Mouse (Mus musculus): ENCODE data around the gene Frem1. TPM values are rescaled to one million over a fixed set of nuclear protein-coding genes. Genes with fewer than 3 reads are reported as not detected.

Gene Frem1
- polyA plus RNA-seq, 1 experiment from 2014 or later = 14.3 TPM

DNA sequence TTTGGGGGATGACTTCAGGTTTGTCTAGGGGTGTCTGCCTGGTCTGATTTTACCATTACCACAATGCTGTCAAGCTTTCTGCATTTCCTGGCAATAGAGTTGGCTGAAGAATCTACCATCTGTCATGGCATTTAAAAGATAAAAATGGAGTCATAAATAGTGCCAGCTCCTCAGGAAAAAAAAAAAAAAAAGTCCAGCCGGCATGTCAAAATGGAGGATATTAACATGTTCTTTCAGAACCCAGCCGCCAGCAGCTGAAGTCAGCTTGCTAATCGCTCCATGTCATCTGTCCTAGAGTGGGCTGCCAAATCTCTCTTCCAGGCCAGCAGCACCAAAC lies 105.9 kb downstream of the Frem1 start:
- Histone ChIP-seq H3K9me3 (ENCODE audit: low read length) (no peaks in the 10 kb centered on the region), H3K27me3 (replicated peaks; ENCODE audit: insufficient read depth, low read length) (no peaks in the 10 kb centered on the region), H3K27ac (ENCODE audit: low read length) (no peak overlapping the region), H3K4me3 (ENCODE audit: low read depth, low read length) (no peak overlapping the region), H3K4me2 (replicated peaks; ENCODE audit: low read depth, low read length) (no peak overlapping the region), H3K9ac (replicated peaks; ENCODE audit: low read depth) (no peak overlapping the region), H3K36me3 (ENCODE audit: insufficient read depth, low read length) (no peaks in the 10 kb centered on the region), H3K4me1 (ENCODE audit: insufficient read depth, low read depth, low read length) (no peaks in the 10 kb centered on the region)
- WGBS = 78% methylated on average over 3 of the region's 3 CpGs
- TF ChIP-seq EP300 (IDR thresholded peaks at IDR 0.05) (no peak), CTCF (IDR thresholded peaks at IDR 0.05) (no peak)
- ATAC-seq (no peak), DNase-seq (ENCODE audit: low spot score) (peak; percentile 26)

DNA sequence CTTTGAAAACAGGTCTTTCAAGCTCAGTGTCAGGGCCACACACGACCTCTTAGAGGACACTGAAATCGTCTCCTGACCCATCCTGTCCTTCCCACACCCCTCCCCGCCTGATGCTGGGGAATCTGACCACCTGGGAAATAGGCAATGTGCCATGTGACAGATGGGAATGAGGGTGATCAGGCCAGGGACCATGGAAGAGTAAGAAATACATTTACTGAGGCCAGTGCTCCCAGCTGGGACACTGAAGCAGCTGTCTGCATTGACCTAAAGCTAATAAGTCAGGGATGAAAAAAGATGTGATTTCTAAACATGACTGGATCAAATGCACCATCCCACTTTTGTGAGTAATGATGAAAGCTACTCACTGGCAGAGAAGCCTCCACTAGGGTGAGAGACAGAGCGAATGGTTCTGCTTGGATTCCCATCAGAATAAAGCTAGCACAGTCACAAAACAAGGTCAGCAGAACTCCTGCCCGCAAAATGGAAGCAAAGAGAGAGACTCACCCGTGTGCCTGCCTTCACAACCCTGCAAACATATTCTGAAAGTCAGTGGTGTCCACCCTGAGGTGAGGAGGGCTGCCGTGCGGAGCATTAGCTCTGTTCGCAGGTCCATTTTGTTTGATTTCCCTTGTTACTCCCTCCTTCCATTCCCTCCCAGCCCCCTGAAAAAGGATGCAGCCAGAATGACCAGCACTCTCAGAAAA lies 106.4 kb downstream of the Frem1 start:
- Histone ChIP-seq H3K36me3 (ENCODE audit: insufficient read depth, low read length) (no peaks in the 10 kb centered on the region), H3K9ac (replicated peaks; ENCODE audit: low read depth) (no peak overlapping the region), H3K4me3 (ENCODE audit: low read depth, low read length) (no peak overlapping the region), H3K27me3 (replicated peaks; ENCODE audit: insufficient read depth, low read length) (no peaks in the 10 kb centered on the region), H3K4me1 (ENCODE audit: insufficient read depth, low read depth, low read length) (no peaks in the 10 kb centered on the region), H3K4me2 (replicated peaks; ENCODE audit: low read depth, low read length) (no peak overlapping the region), H3K27ac (ENCODE audit: low read length) (no peak overlapping the region), H3K9me3 (ENCODE audit: low read length) (no peaks in the 10 kb centered on the region)
- no peak for TF ChIP-seq CTCF (IDR thresholded peaks at IDR 0.05)
- TF ChIP-seq EP300 (IDR thresholded peaks at IDR 0.05) = no peak
- no peak for DNase-seq (ENCODE audit: low spot score)
- 69% methylated on average over 9 of the region's 9 CpGs for WGBS
- ATAC-seq = no peak

DNA sequence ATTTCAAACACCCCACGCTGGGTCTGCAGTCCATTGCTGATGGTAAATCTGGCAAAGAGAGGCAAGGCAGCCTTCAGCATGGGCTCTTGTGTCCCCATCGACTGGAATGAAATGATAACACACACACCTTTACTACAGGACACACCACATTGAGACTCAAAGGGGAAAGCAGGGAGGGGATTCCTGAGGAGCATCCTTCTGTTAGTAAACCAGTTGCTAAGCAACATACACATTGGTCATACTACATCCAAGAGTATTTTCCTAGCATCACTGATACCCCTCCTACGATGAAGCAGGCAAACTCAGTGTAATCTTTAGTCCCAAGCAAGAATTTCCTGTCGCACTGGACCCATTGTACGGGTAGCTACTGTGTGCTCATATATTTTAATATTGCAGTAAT lies 111.5 kb downstream of the Frem1 start:
- ATAC-seq = no peak
- H3K9me3 ChIP-seq (ENCODE audit: low read length) = no peaks in the 10 kb centered on the region
- no peak overlapping the region for H3K27ac ChIP-seq (ENCODE audit: low read length)
- no peak for DNase-seq (ENCODE audit: low spot score)
- no peak overlapping the region for H3K9ac ChIP-seq (replicated peaks; ENCODE audit: low read depth)
- H3K4me3 ChIP-seq (ENCODE audit: low read depth, low read length) = no peak overlapping the region
- H3K4me1 ChIP-seq (ENCODE audit: insufficient read depth, low read depth, low read length) = no peaks in the 10 kb centered on the region
- H3K4me2 ChIP-seq (replicated peaks; ENCODE audit: low read depth, low read length) = no peak overlapping the region
- TF ChIP-seq CTCF (IDR thresholded peaks at IDR 0.05) = no peak
- TF ChIP-seq EP300 (IDR thresholded peaks at IDR 0.05) = no peak
- H3K36me3 ChIP-seq (ENCODE audit: insufficient read depth, low read length) = no peaks in the 10 kb centered on the region
- 80% methylated on average over 5 of the region's 5 CpGs for WGBS
- H3K27me3 ChIP-seq (replicated peaks; ENCODE audit: insufficient read depth, low read length) = no peaks in the 10 kb centered on the region

DNA sequence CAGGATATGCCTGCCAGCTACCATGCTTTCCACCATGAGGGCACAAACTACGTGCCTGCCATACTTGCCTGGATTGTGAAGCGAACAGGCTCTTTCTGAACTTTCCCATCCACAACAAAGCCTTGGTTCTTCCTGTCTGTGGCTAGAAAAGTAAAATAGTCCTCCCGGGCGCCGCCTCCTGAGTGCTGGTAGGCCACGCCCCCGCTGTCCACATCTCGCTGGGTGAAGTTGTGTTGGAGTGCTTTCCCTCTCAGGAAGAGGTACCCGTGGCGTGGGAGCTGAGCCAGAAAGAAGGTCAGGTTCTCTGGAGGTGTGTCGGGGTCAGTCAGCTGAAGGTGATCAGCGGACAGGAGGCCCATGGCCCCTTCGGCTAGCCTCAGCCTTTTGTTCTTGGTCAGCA lies 111.9 kb downstream of the Frem1 start:
- Histone ChIP-seq H3K9ac (replicated peaks; ENCODE audit: low read depth) (no peak overlapping the region), H3K36me3 (ENCODE audit: insufficient read depth, low read length) (no peaks in the 10 kb centered on the region), H3K27ac (ENCODE audit: low read length) (no peak overlapping the region), H3K4me3 (ENCODE audit: low read depth, low read length) (no peak overlapping the region), H3K4me1 (ENCODE audit: insufficient read depth, low read depth, low read length) (no peaks in the 10 kb centered on the region), H3K27me3 (replicated peaks; ENCODE audit: insufficient read depth, low read length) (no peaks in the 10 kb centered on the region), H3K4me2 (replicated peaks; ENCODE audit: low read depth, low read length) (no peak overlapping the region), H3K9me3 (ENCODE audit: low read length) (no peaks in the 10 kb centered on the region)
- DNase-seq (ENCODE audit: low spot score) (no peak), ATAC-seq (no peak)
- TF ChIP-seq CTCF (IDR thresholded peaks at IDR 0.05) (no peak), EP300 (IDR thresholded peaks at IDR 0.05) (no peak)
- 57% methylated on average over 13 of the region's 13 CpGs for WGBS

DNA sequence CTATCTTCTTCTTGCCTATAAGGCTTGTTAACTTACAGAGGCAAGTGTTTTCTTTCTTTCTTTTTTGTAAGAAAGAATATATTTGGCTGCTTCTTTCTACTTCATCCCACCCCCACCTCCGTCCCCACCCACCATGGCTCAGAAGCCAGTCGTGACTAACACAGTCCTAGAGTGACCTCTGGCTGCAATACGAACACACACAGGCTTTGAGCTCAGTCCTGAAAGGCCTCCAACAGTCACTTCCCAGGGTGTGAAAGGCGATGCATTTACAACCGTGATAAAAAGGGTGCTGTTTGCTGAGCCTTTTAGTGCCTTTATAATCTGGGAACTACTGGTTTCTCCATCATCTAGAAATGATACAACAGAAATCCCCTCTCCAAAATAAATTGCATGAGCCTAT lies 117.8 kb downstream of the Frem1 start:
- no peak overlapping the region for H3K9ac ChIP-seq (replicated peaks; ENCODE audit: low read depth)
- ATAC-seq = peak; percentile 88
- no peak overlapping the region for H3K27ac ChIP-seq (ENCODE audit: low read length)
- H3K9me3 ChIP-seq (ENCODE audit: low read length) = no peaks in the 10 kb centered on the region
- 18% methylated on average over 5 of the region's 5 CpGs for whole genome bisulfite sequencing
- H3K4me3 ChIP-seq (ENCODE audit: low read depth, low read length) = no peak overlapping the region; the same call in 1 of the 2 replicates
- H3K27me3 ChIP-seq (replicated peaks; ENCODE audit: insufficient read depth, low read length) = no peaks in the 10 kb centered on the region
- H3K4me1 ChIP-seq (ENCODE audit: insufficient read depth, low read depth, low read length) = no peaks in the 10 kb centered on the region
- H3K36me3 ChIP-seq (ENCODE audit: insufficient read depth, low read length) = no peaks in the 10 kb centered on the region
- peak; percentile 72 for DNase-seq (ENCODE audit: low spot score)
- TF ChIP-seq CTCF (IDR thresholded peaks at IDR 0.05) (peak; percentile 76), EP300 (IDR thresholded peaks at IDR 0.05) (no peak)
- H3K4me2 ChIP-seq (replicated peaks; ENCODE audit: low read depth, low read length) = peak overlapping the region; percentile 44; the same call in 1 of the 2 replicates

DNA sequence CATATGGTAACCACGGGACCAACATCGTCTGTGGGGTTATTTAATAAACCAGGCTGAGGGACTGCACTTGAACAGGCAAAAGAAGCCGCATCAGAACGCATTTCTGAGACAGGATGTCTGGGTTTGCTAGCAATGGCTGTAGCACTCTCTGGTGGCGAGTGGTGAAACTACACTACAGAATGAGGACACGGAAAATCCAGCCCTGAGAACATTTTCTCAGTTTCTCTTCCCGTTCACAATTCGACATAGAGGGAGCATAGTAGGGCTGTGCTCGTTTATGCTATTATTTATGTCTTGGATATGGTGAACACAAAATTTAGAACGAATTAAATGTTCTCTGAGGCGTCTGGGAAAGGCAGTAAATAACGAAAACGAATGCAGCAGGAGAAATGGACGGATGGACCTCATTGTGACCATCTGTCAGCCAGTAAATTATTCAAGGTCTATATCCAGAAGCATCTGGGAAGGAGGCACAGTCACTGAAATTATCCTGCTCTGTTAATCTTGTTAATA lies 118.4 kb downstream of the Frem1 start:
- WGBS = 16% methylated on average over 14 of the region's 14 CpGs
- H3K9me3 ChIP-seq (ENCODE audit: low read length) = no peaks in the 10 kb centered on the region
- H3K4me3 ChIP-seq (ENCODE audit: low read depth, low read length) = peak overlapping the region; percentile 31; the same call in 1 of the 2 replicates
- H3K27ac ChIP-seq (ENCODE audit: low read length) = no peak overlapping the region
- DNase-seq (ENCODE audit: low spot score) (peak; percentile 81), ATAC-seq (peak; percentile 70)
- peak overlapping the region; percentile 44 for H3K4me2 ChIP-seq (replicated peaks; ENCODE audit: low read depth, low read length)
- no peak overlapping the region for H3K9ac ChIP-seq (replicated peaks; ENCODE audit: low read depth)
- no peaks in the 10 kb centered on the region for H3K4me1 ChIP-seq (ENCODE audit: insufficient read depth, low read depth, low read length)
- no peaks in the 10 kb centered on the region for H3K36me3 ChIP-seq (ENCODE audit: insufficient read depth, low read length)
- TF ChIP-seq CTCF (IDR thresholded peaks at IDR 0.05) (peak; percentile 96), EP300 (IDR thresholded peaks at IDR 0.05) (no peak)
- H3K27me3 ChIP-seq (replicated peaks; ENCODE audit: insufficient read depth, low read length) = no peaks in the 10 kb centered on the region

All from lung, postnatal 0 days (tissue).